Mouse (Mus musculus) hindbrain, embryonic 16.5 days (tissue): ENCODE data around the gene Rab8b. TPM values are rescaled to one million over a fixed set of nuclear protein-coding genes. Genes with fewer than 3 reads are reported as not detected.

Experiments used
- ATAC-seq: fragments of 200-750 bp; cut with Nextera tagmentation; 2 replicates; pipeline ENCODE4 v1.8.0; 2017; ENCODE audit warnings: moderate TSS enrichment, moderate library complexity
- H3K27ac ChIP-seq: fragments of 300-500 bp; sonication (generic); 2 replicates; pipeline ENCODE4 v1.5.1; 2014; ENCODE audit warnings: low read depth, mild to moderate bottlenecking, control low read depth, low read length, moderate library complexity
- H3K27me3 ChIP-seq: fragments of 300-500 bp; sonication (generic); replicated peaks from 2 replicates; pipeline ENCODE4 v1.6.1; 2014; ENCODE audit warnings: low read length; ENCODE audit not compliant: control insufficient read depth, insufficient read depth
- H3K36me3 ChIP-seq: fragments of 300-500 bp; sonication (generic); 2 replicates; pipeline ENCODE4 v1.6.1; 2014; ENCODE audit warnings: mild to moderate bottlenecking, low read length, moderate library complexity, mixed read lengths; ENCODE audit not compliant: control insufficient read depth, insufficient read depth
- H3K4me1 ChIP-seq: fragments of 300-500 bp; sonication (generic); 2 replicates; pipeline ENCODE4 v1.6.1; 2014; ENCODE audit warnings: low read depth, low read length; ENCODE audit not compliant: control insufficient read depth, insufficient read depth
- H3K4me2 ChIP-seq: fragments of 300-500 bp; sonication (generic); 2 replicates; pipeline ENCODE4 v1.6.1; 2014; ENCODE audit warnings: mild to moderate bottlenecking, low read length, control low read depth, moderate library complexity
- H3K4me3 ChIP-seq: fragments of 300-500 bp; sonication (generic); 2 replicates; pipeline ENCODE4 v1.5.1; 2014; ENCODE audit warnings: mild to moderate bottlenecking, low read length, control low read depth, moderate library complexity
- H3K9ac ChIP-seq: fragments of 300-500 bp; sonication (generic); 2 replicates; pipeline ENCODE4 v1.6.1; 2014; ENCODE audit warnings: low read depth, mild to moderate bottlenecking, control low read depth, low read length, moderate library complexity
- H3K9me3 ChIP-seq: fragments of 300-500 bp; sonication (generic); 2 replicates; pipeline ENCODE4 v1.6.1; 2014; ENCODE audit warnings: mild to moderate bottlenecking, low read length, moderate library complexity; ENCODE audit not compliant: control insufficient read depth
- WGBS: fragments of 180-500 bp; shearing (Covaris S2); extraction: QIAGEN DNeasy Blood & Tissue Kit; methylation state at CpG from one replicate; pipeline ENCODE4 v1.1.7; 2014; 5-methylcytosine and 5-hydroxymethylcytosine counted together
- polyA plus RNA-seq: library from polyadenylated mRNA; unstranded; fragments of >200 nt; fragmentation: Nextera tagmentation; extraction: Ambion mirVana; gene quantifications from 2 replicates; pipeline ENCODE4 v1.2.1, GENCODE M21; 2015

Gene Rab8b
- polyA plus RNA-seq, 1 experiment from 2014 or later = 36.2 TPM

DNA sequence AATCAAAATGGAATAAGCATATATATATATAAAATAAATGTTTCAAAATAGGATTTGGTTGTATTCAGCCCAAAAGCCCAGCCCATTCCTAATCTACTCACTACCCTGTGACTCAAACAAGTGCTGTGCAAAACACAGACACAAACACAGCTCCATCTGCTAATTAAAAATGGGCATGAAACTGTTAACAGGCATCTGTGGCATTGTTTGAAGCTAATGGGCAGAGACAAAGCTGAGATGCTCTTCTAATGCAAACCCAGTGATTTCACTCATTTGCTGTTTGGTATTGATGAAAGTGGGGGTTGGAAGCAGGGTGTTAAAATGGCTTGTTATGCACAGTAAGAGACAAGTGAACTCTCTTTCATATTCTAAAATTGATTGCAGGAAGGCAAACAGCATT lies 7.2 kb downstream of the Rab8b start:
- Histone ChIP-seq H3K4me1 (peaks cover 9% of the 10 kb centered on the region), H3K36me3 (no peaks in the 10 kb centered on the region), H3K27ac (no peak overlapping the region), H3K27me3 (no peaks in the 10 kb centered on the region), H3K9me3 (no peaks in the 10 kb centered on the region), H3K4me3 (no peak overlapping the region), H3K9ac (no peak overlapping the region), H3K4me2 (no peak overlapping the region)
- no peak for ATAC-seq

DNA sequence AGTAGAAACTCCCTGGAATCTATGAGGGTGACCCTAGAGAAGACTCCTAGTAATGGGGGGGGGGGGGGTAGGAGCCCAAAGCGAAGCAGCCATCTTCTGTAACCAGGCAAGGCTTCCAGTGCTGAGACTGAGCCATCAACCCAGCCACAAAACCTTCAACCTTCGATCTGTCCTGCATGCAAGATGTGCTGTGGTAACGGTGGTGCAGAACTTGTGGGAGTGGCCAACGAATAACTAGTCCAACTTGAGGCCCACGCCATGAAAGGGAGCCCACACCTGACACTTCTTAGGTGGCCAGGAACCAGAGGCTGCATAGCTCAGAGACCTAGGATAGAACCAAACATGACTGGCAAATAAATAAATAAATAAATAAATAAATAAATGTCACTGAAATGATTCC lies 8.8 kb downstream of the Rab8b start:
- no peaks in the 10 kb centered on the region for H3K36me3 ChIP-seq
- 92% methylated on average over 4 of the region's 5 CpGs for WGBS
- H3K4me3 ChIP-seq = no peak overlapping the region
- no peak overlapping the region for H3K4me2 ChIP-seq
- no peak overlapping the region for H3K27ac ChIP-seq
- no peaks in the 10 kb centered on the region for H3K27me3 ChIP-seq
- H3K4me1 ChIP-seq = peaks cover 13% of the 10 kb centered on the region
- no peak for ATAC-seq
- no peak overlapping the region for H3K9ac ChIP-seq
- no peaks in the 10 kb centered on the region for H3K9me3 ChIP-seq

DNA sequence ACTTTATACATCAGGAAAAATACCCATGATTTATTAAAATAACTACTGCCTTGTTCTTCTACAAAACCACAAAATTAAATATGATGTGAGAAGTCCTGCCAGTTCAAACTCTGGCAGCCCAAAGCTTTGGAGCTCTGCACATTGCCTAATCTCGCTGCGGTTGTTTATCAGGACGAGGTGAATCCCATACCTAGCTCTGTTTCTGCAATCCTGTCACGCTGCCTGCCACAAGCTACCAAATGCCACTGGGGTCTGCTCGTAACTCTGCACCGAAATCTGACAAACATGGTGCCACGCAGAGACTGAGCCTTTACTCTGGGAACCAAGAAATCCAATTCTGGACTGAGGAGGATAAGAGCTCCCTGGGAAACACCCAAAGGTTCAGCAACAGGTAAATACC lies 9.6 kb downstream of the Rab8b start:
- Histone ChIP-seq H3K4me3 (no peak overlapping the region), H3K27ac (no peak overlapping the region), H3K4me2 (no peak overlapping the region), H3K36me3 (no peaks in the 10 kb centered on the region), H3K4me1 (peaks cover 13% of the 10 kb centered on the region), H3K9ac (no peak overlapping the region), H3K27me3 (no peaks in the 10 kb centered on the region), H3K9me3 (no peaks in the 10 kb centered on the region)
- ATAC-seq = no peak
- WGBS = 85% methylated on average over 7 of the region's 7 CpGs

DNA sequence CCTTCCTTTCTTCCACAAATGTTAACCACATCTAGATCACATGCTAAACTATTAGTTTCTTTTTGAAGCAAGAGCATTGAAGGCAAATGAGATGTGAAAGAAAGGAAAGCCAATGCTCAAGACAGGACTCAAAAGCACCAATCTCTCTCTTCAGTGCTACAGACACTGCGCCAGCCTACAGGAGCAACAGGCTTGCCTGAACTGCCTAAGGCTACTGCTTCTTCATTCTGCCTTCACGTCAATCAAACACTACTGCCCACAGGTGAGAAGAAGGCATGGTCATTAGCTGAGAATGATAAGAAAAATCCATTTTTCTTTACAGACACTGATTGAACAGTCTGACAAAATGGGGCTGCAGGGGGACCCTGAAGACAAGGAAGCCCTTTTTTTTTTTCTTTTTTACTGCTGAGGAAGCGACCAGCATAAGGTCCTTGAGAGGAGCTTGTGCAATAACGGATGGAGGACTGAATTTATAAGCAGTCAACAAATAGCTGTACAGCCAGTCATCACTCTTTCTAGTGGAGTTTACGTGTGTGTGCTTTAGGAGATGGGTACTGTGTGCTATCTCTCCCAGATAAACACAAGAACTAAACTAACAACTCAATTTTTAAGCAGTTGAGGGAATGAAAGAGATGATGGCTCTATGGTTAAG lies 11.6 kb downstream of the Rab8b start:
- no peak overlapping the region for H3K27ac ChIP-seq
- no peaks in the 10 kb centered on the region for H3K27me3 ChIP-seq
- no peaks in the 10 kb centered on the region for H3K36me3 ChIP-seq
- no peak overlapping the region for H3K4me2 ChIP-seq
- no peak overlapping the region for H3K4me3 ChIP-seq
- H3K4me1 ChIP-seq = peaks cover 10% of the 10 kb centered on the region
- no peak overlapping the region for H3K9ac ChIP-seq
- WGBS = 86% methylated on average over 5 of the region's 5 CpGs
- no peak for ATAC-seq
- H3K9me3 ChIP-seq = no peaks in the 10 kb centered on the region

DNA sequence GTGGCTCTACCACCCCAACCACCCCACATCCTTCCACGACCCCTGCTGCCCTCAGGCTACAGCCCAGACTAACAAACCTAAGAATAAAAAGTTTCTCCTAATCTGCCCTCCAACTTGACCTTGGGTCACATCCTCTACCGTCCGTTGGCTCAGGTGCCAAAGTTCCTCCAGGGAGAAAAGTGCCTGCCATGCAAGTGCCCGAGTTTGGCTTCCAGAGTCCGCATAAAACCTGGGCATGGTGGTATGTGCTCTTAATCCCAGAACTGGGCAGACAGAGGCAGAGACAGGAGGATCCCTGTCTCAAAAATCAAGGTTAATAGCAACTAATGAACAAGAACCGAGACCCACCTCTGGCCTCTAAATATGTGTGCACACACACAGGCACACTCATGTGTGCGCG lies 12.4 kb downstream of the Rab8b start:
- Histone ChIP-seq H3K36me3 (no peaks in the 10 kb centered on the region), H3K4me3 (no peak overlapping the region)

DNA sequence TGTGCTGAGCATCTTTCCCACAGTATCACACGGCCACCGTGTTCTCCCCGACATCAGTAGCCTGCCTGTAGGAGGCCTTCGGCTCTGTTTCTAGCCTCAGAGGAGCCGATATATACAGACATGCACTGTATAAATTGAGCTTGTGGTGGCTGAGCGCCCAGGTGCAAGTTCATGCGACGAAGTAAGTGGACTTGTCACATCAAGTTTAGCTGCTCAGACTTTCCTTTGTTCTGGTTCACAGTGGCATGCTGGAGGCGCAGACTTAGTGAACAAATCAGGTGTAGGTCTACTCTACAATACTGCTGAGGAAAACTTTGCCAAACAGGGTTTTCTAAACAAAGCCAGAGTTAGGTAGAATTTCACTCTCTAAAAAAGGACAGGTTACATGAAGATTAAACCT lies 13.5 kb downstream of the Rab8b start:
- H3K27ac ChIP-seq = no peak overlapping the region
- H3K27me3 ChIP-seq = no peaks in the 10 kb centered on the region
- H3K9me3 ChIP-seq = no peaks in the 10 kb centered on the region
- no peak overlapping the region for H3K9ac ChIP-seq
- no peaks in the 10 kb centered on the region for H3K36me3 ChIP-seq
- H3K4me3 ChIP-seq = no peak overlapping the region
- peaks cover 10% of the 10 kb centered on the region for H3K4me1 ChIP-seq
- 63% methylated on average over 9 of the region's 9 CpGs for WGBS
- H3K4me2 ChIP-seq = no peak overlapping the region
- ATAC-seq = no peak

More for the DNA sequence above, 12.4 kb downstream of the Rab8b start:
- H3K9ac ChIP-seq = no peak overlapping the region
- H3K4me1 ChIP-seq = peaks cover 10% of the 10 kb centered on the region
- 92% methylated on average over 8 of the region's 8 CpGs for WGBS
- H3K27ac ChIP-seq = no peak overlapping the region
- no peak overlapping the region for H3K4me2 ChIP-seq
- no peak for ATAC-seq
- H3K9me3 ChIP-seq = no peaks in the 10 kb centered on the region
- H3K27me3 ChIP-seq = no peaks in the 10 kb centered on the region

DNA sequence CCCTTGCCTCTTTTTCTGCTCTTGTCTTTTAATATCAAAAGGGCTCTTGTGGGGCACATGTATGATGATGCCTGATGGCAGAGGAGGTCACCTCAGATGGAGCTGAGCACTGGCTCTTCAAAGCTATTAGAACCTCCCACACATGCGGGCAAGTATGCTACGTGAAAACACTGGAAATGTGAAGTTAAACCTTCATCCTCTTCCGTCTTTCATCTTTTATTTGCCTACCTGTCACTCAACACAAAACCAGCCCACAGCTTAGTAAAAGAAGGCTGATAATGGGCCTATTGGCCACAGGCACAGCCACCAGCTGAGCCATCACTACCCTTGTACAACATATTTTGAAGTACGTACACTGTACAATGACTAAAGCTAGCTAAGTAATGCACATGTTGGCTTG lies 20.0 kb downstream of the Rab8b start:
- Histone ChIP-seq H3K27ac (no peak overlapping the region), H3K4me2 (no peak overlapping the region), H3K27me3 (no peaks in the 10 kb centered on the region), H3K36me3 (no peaks in the 10 kb centered on the region), H3K9ac (no peak overlapping the region), H3K9me3 (no peaks in the 10 kb centered on the region), H3K4me3 (no peak overlapping the region), H3K4me1 (0 out of 2 replicates have a peak, but pooled peaks cover 5% of the 10 kb centered on the region)
- no peak for ATAC-seq
- 79% methylated on average over 4 of the region's 4 CpGs for WGBS

DNA sequence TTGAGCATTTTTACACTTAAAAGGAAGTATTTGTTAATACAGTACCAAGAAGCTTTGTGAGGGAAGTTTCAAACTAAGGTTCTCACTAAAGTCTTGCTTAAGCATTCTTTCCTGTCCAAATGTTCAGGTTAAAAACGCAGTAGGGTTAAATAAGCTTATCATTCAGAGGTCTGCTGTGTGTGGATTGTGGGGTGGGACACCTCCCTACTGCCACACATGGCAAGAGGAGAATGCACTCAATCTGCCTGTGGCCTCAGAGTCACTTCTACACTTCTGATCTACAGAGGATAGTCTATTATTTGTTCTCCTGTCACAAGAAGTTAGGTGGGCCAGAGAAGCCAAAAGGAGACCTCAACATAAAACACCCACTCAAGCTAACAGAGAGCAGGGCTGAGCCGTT lies 20.4 kb downstream of the Rab8b start:
- no peak for ATAC-seq
- no peaks in the 10 kb centered on the region for H3K27me3 ChIP-seq
- 88% methylated on average over 2 of the region's 2 CpGs for WGBS
- no peak overlapping the region for H3K4me2 ChIP-seq
- H3K36me3 ChIP-seq = no peaks in the 10 kb centered on the region
- H3K4me1 ChIP-seq = 0 out of 2 replicates have a peak, but pooled peaks cover 5% of the 10 kb centered on the region
- no peak overlapping the region for H3K27ac ChIP-seq
- H3K9me3 ChIP-seq = no peaks in the 10 kb centered on the region
- H3K9ac ChIP-seq = no peak overlapping the region
- no peak overlapping the region for H3K4me3 ChIP-seq

DNA sequence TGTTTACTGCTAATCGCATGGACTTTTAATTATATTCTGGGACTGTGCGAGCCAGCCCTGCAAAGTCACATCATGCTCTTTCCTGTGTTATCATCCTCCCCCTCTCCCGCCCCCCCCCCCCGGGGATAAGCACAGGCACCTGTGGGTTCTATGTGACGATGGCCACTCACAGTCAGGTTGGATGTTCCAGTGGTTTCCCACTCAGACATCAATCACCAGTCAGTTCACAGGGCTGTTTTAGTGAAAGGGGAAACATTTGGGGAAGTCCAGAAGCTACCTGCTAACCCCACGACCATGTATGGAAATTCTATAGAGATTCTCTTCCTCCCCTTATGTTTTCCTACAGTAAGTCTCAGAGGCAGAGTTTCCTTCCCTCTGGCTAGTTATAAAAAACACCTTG lies 21.6 kb downstream of the Rab8b start:
- no peak for ATAC-seq
- Histone ChIP-seq H3K9me3 (no peaks in the 10 kb centered on the region), H3K27ac (no peak overlapping the region), H3K4me1 (0 out of 2 replicates have a peak, but pooled peaks cover 5% of the 10 kb centered on the region), H3K27me3 (no peaks in the 10 kb centered on the region), H3K9ac (no peak overlapping the region), H3K36me3 (no peaks in the 10 kb centered on the region), H3K4me2 (no peak overlapping the region), H3K4me3 (no peak overlapping the region)
- WGBS = 68% methylated on average over 6 of the region's 6 CpGs

DNA sequence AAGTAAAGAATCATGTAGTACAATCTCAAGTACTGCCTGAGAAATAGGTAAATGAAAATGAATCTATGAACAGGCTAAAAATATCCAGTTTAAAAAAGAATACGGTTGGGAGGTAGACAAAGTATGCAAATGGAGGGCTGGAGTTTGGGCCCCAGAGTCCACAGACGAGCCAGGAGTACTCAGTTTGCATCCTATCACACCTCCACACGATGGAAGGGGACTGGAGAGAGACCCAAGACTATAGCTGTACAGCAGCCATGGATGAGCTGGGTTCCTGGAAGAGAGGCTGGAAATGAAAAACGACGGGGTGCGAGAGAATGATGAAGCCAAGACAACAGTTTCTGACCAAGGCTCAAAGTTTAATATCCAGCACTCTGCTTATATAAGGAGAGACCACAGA lies 22.5 kb downstream of the Rab8b start:
- H3K4me2 ChIP-seq = no peak overlapping the region
- no peaks in the 10 kb centered on the region for H3K27me3 ChIP-seq
- 0 out of 2 replicates have a peak, but pooled peaks cover 2% of the 10 kb centered on the region for H3K4me1 ChIP-seq
- no peak overlapping the region for H3K4me3 ChIP-seq
- no peaks in the 10 kb centered on the region for H3K36me3 ChIP-seq
- no peak for ATAC-seq
- H3K9ac ChIP-seq = no peak overlapping the region
- no peaks in the 10 kb centered on the region for H3K9me3 ChIP-seq
- 65% methylated on average over 6 of the region's 6 CpGs for WGBS
- no peak overlapping the region for H3K27ac ChIP-seq
